Mouse (Mus musculus) spleen, postnatal 14 days (tissue): ENCODE data around the gene Pam.

ENCODE experiments used
- DNase-seq, 2 experiments: peaks; one replicate each; pipeline ENCODE4 v3.0.0; 2021 to 2022; ENCODE audit warnings: low spot score in 2 of 2

The Pam gene

DNA sequence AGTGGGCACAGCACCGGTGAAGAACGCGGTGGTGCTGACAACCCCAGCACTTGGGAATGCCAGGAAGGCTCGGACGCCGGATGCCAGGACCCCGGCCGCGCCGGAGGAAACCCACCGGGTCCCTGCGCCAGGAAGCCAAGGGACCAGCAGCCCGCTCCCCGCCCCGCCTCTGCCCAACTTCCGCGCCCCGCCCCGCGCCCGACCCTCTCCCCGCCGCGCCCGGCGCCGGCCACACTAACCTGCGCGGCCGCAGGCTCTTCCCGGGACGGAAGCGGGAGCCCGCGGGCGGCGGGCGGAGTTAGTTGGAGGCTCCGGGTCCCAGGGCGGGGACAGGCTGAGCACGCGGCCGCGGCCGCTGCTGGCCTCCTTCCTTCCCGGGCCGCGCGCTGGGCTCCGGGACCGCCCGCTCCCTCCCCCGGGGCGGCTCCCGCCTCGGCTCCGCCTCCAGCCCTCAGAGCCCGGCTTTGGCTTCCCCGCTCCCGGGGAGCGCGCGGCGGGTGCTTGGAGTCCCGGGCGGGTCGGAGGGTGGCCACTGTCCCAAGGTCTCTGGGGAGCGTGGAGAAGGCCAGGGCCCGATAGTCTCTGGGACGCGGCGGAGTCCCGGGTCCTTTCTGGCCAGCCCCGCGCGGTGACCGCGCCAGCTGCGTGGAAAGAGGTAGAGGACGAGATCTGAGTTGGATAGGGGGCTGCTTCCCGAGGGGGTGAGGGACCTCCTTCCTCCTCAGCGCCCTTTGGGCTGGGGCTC lies at the start of gene Pam:
TSS of gene Pam (minus strand) at position 401 of the 745 bp plus-strand sequence.
- peak; percentile 34 to 35 for DNase-seq

GRCm38 (mm10) chr1:98144845-98145244 lies 49.4 kb upstream of the Pam start:
- no peak for DNase-seq

- no peak for DNase-seq
Measured at GRCm38 (mm10) chr1:98131244-98131643, 35.8 kb upstream of the Pam start.

DNA sequence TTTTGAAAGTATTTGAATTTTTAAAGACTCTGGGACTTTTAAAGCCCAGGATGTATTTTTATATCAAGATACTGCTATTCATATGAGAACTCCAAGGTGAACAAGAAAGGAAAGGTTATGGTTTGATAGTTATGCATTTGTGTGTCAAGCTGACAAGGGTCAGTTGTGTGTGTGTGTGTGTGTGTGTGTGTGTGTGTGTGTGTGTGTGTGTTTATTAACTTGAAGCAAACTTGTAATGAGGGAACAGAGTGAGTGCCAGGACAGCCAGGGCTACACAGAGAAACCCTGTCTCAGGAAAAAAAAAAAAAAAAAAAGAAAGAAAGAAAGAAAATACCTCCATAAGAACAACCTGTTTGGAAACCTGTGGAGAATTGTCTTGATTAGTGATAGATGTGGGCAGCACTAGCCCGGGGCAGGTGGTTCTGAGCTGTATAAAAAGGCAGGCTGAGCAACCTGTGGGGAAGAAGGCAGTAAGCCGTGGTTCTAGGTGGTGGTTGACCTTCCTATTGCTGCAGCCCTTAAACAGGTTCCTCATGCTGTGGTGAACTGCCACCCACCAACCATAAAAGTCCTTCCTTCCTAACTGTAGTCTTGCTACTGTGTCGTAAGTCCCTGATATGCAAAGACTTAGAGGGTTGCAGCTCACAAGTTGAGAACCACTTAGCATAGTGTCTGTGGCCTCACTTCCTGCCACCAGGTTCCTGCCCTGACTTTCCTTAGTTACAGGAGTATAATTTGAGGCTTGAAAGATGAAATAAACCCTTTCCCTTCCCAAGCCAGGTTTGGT lies 34.3 kb upstream of the Pam start:
- no peak for DNase-seq

DNA sequence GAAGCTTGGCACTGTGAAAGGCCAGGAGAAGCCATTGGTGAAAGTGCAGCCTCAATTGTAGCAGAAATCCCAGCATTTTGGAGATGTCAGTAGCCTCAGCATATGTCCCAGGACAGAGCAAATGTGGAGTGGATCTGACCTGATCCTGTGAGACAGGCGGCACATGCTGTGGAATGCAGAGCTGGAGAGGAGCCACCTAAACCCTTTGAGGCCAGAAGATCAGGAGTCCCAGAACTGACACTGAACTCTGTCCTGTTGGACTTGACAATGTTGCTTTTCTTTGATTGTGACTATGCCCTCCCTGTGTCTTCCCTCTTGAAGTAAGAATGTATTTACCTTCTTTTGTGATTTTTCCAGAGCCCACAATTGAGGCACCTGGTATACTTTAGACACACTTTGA lies 33.7 kb upstream of the Pam start:
- no peak for DNase-seq

GRCm38 (mm10) chr1:98128338-98129096 lies 33.1 kb upstream of the Pam start:
- no peak for DNase-seq

GRCm38 (mm10) chr1:98126268-98126667 lies 30.8 kb upstream of the Pam start:
- DNase-seq = no peak

GRCm38 (mm10) chr1:98124727-98125126 lies 29.3 kb upstream of the Pam start:
- DNase-seq = no peak

- no peak for DNase-seq
Measured at GRCm38 (mm10) chr1:98119595-98119994, 24.1 kb upstream of the Pam start.

GRCm38 (mm10) chr1:98107599-98107998 lies 12.2 kb upstream of the Pam start:
- no peak for DNase-seq

- DNase-seq = no peak
Measured at GRCm38 (mm10) chr1:98099441-98099840, 4.0 kb upstream of the Pam start.

GRCm38 (mm10) chr1:98097957-98098729 lies 2.7 kb upstream of the Pam start:
- no peak for DNase-seq

- DNase-seq = no peak
Measured at GRCm38 (mm10) chr1:98096396-98096935, 1.0 kb upstream of the Pam start.

DNA sequence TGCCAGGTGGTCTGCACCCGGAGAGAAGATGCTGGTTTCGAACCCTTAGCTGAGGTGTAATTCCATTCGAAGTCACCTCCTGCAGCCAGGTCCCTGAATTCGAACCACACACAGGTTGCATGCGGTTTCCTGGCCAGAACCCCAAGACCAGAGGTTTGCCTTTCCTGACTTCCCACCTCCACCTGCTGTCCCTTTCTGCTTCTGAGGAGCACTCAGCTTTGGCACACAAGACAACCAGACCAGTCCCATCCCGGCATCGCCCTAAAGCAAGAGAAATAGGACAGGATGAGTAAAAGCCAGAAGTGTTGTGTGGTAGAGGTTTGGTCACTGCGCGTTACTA lies 515 bp upstream of the Pam start:
- no peak for DNase-seq

GRCm38 (mm10) chr1:98094811-98095245 lies 618 bp downstream of the Pam start:
- DNase-seq = no peak

DNA sequence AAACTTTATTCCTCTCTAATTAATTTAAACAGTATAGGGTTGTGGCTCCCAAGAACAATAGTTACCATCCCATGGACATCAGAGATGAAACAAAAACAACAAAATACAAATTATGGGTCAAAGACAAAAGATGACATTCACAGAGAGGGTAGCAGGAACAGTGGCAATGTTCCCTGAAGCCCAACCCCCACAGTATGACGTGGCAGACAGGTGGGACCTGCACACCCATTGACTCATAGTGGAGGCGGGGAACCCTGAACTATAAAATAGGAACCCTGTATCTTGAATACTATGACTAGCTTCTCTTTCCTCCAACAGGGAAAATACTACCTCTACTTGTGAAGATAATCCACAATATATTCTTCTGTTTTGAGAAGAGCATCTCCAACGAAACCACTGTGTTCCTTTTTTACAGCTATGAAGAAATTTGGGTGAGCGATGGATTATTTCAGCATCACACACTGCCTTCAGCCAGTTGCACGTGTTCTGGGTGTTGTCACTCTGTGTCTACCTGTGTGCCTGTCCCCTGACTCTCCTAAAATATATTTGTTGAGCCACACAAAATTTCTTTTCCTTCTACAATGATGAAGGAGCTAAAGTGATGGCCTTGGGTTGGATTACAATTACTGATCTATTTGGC lies 6.0 kb downstream of the Pam start:
- DNase-seq = no peak

DNA sequence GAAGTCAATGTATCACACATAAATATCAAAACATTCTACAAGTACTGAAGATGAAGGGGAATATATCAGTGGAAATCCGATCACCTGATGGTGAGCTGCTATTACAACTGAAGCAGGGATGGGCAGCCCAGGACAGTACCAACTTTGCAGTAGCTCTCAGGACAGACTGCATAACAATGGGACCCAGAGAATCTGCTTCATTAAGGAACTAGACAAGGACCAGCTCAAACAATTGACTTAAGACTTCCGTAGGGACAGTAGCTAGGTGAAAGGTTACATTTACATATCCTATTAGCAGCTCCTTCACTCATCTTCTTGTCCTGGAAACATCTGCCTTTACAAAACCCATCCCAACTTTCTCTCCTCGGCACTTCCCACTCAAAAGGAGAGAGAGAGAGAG lies 9.0 kb downstream of the Pam start:
- no peak for DNase-seq

DNA sequence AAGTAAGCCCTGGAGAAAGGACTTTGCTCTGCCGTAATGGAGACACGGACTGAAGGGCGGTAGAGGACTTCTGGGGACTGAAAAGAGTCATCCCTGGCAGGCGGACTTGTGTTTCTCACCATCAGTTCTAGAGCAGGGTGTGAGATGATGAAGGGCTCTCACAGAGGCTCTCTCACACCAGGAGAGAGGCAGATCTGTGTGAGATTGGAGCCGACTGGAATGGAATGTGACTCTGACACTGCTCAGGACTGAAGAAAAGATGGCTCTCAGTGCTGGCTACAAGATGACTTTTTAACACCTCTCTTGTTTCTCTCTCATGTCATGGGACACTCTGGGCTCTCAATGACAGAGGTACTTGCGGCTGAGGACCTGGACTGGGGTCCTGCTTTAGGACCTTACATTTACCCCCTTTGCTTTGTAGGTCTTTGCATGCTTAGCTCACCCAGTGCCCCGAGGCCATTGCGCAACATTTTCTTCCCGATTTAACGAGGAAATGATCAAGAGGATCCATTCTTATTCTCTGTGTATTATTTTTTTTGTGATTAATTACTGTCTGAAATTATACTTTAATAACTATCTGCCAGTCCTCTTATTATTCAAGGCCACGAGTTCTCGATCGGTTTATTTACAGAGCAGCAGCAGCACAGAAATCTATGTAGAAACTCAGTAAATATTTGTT lies 10.7 kb downstream of the Pam start:
- no peak for DNase-seq

- no peak for DNase-seq
Measured at GRCm38 (mm10) chr1:98083508-98083907, 11.9 kb downstream of the Pam start.

DNA sequence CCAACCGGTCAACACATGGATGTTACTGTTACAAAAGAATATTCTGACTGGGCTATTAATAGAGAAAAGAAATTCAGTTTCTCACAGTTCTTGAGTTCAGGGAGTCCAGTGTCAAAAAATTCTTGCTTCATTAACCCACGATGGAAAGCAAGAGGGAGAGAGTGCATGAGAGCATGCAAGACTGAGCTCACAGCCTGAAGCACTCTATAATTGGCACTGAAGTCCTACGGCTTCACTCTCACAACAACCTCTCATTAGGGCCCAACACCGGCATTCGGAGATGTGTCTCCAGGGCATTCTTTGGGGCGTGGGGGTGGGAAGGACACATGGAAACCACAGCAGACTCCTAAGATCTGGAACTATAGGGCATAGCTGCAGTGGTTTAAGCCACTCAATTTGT lies 12.5 kb downstream of the Pam start:
- DNase-seq = no peak
